Mouse (Mus musculus): ENCODE results near the gene Dclk2.

Dclk2 gene

DNA sequence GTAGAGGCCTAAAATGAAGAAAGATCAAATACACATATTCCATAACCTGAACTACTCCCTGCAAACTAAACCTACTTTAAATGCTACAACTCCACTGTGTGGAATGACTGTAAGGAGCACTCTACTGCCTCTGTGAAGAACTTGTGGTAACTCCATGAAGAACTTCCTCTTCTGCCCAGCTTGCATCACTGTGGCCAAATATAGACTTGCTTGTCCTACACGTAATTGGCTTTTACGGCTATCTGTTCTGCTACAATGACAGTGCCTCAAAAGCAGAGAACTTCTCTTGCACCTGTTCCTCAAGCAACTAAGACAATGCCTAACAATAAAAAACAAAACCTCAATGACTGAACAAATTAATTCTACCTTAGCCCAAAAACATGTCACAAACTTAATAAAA lies 26.2 kb downstream of the Dclk2 start:
- no peak for DNase-seq (ENCODE audit: low spot score)

- no peak for DNase-seq (ENCODE audit: low spot score)
These were observed 33.1 kb downstream of the Dclk2 start for GRCm38 (mm10) chr3:86887512-86887911.

DNA sequence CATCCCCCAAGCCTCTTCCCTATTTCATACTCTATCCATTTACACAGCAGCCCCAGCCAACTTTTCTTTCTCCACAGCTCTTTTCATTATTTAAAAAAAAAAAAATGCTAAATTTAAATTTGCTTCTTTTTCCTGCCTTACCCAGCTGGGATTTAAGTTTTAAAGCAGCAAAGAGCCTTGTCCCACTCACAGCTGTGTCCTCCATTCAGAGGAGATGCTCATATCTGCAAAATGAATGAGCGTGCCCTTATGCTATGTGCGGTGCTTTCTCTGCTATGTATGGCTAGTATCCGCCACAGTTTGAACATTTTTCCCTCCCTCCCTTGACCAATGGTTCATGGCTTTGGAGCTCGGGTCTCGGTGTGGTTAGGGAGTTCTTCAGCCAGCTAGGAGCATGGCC lies 35.5 kb downstream of the Dclk2 start:
- no peak for DNase-seq (ENCODE audit: low spot score)

DNA sequence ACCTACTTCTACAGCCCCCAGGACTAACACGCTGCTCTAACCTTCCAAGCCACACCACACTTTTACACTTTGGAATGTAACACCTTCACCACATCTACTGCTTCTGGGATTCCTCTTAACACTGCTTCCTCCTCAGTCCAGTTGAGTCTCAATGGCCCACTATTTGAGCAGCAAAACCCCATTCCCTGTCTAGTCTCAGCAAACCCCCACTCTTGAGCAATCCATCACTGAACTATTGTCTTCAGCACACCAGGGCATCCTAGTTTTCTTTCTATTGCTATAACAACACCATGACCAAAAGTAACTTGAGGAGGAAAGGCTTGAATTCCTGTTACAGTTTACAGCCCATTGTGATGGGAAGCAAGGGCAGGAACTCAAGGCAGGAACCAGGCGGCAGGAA lies 36.2 kb downstream of the Dclk2 start:
- DNase-seq (ENCODE audit: low spot score) = no peak

DNA sequence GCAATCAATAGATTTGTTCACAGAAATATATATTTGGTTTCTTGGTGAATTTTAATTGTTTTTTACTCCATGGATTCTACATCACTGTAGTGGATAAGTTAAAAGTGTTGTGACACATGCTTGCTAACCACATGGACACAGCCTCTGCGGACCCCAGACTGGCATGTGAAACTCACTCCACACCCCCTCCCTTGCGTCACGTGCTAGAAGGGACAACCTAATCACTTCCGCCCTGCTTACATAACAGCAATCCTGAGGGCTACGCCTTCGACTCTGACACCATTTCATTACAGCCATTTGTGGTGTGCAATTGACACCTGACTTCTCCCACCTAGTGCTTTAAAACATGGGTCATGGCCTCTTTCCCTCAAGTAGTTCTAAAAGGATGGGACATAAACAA lies 36.7 kb downstream of the Dclk2 start:
- no peak for DNase-seq (ENCODE audit: low spot score)

DNA sequence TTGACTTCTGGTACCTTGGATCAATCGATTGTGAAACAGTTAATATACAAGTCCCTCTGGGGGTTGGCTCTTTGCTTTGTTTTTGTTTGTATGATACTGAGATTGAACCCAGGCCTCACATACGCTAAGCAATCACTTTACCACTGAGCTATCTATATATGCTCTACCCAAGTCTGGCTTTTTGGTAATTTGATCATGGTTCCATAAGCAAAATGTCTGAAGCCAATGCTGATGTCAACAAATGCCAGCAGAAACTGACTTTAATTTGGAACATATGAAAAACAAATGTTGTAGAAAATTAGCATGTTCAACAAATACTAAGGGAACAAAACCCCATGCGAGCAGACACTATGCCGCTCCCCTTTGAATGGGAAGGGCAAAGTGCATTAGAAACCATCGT lies 44.7 kb downstream of the Dclk2 start:
- no peak for DNase-seq (ENCODE audit: low spot score)

DNA sequence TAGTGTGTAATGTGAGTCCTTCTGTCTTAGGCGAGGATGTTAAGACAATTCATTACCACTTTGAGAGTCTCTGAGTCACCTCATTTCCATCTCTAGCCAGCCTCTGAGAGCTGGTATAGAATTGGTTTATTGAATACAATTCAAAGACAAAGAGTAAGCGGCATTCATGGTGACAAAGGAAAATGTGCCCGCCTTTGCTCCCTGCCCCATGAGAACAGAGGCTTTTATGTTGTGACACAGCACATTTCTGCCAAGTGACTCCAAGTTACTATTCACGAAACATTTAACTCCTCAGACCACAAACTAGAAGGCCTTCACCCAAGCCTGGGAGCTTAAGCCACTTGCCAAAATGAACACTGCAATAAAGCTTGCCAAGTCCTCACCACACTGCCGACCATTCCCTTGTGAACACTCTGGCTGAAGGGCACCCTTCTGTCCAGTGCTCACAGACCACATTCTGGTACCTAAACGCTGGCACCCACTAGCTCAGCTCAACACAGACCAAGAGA lies 47.5 kb downstream of the Dclk2 start:
- DNase-seq (ENCODE audit: low spot score) = no peak

DNA sequence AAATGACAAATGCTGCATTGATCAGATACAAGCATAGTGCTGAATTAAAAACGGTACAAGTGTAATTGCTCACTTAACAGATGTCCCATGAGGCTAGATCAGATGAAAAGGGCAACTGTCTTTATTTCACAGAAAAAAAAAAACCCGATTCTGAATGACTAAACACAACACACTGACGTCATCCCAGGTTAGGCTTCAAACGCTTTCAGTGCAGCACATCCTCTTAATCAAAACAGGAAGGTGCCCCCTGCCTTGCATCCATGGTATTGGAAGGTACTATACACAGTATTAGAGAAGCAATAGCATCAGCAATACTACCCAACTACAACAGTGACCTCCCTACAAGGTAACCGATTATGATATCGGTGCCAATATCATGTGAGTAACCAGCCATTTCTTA lies 49.7 kb downstream of the Dclk2 start:
- DNase-seq (ENCODE audit: low spot score) = no peak

DNA sequence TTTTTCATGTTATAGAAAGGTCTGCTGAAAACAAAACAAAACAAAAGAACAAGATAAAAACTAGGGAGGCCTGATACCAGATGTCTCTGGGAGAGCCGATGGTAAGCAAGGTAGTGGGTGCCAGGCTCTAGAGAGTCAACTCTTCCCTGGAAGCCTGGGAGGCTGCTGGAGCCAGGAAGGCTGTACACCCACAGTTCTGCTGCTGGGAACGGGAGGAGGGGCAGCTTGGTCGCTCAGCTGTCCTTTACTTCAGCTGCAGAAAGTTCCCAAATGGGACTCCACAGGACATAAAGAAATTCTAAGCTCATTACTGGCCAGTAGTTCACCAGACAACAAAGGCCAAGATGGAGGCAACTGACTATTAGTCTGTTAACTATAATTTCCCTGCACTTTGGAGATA lies 50.2 kb downstream of the Dclk2 start:
- no peak for DNase-seq (ENCODE audit: low spot score)

DNA sequence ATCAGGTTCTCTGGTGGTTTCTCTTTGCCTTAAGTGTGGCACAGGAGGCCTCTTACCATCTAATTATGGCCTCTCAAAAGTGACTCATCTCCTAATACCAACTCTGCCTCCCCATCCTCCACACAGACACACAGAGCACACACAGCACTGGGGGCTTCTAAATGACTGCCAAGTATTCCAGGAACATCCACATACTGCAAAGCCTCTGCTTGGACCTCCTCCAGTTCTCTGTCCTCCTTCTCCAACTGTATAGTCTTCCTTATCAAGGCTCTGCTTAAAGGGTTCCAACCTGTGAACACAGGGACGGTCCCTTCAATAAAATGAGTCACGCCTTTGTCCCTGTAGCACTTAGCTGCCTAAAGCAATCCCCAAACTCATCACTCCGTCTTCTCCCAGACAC lies 51.9 kb downstream of the Dclk2 start:
- no peak for DNase-seq (ENCODE audit: low spot score)

DNA sequence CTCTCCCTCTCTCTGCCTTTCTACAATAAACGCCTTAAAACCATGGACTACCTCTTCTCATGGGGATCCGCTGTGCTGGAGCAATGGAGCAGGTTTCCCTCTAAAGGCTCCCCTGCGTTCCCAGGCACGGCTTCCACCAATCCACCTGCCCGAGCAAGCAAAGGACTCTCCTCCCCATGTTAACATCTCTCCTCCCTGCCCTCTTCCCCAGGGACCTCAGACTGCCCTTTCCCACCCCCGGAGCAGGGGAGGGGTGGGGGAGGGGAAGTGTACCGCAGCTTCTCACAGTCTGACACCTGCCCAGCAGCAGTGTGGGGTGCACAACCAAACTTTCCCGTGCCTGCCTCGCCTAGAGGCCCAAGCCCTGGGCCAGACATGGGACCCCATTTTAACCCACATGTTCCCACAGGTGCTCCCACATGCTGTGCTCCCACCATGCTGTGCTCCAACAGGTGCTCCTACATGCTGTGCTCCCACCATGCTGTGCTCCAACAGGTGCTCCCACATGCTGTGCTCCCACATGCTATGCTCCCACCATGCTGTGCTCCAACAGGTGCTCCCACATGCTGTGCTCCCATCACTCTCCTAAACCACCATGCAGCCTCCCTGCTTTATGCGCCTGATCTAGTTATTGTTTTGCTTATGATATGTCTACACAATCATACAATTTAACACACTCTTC lies 57.2 kb downstream of the Dclk2 start:
- DNase-seq (ENCODE audit: low spot score) = no peak

DNA sequence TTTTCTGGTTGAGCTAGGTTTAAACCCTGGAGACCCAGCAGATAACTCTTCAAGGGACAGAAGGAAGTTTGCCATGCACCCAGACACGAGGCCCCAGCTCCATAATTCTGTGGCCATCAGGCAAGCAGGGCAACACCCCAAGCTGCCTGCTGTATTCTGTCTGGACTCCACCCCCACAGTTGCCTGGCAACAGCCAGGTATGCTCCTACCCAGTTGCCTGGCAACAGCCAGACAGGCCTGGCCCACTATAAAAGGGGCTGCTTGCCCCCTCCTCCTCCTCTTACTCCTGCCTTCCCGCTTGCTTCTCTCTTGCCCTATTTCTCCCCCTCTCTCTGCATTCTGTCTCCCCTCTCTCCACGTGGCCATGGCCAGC lies 57.7 kb downstream of the Dclk2 start:
- DNase-seq (ENCODE audit: low spot score) = no peak

- DNase-seq (ENCODE audit: low spot score) = no peak
These were observed 58.3 kb downstream of the Dclk2 start for GRCm38 (mm10) chr3:86862245-86862938.

DNA sequence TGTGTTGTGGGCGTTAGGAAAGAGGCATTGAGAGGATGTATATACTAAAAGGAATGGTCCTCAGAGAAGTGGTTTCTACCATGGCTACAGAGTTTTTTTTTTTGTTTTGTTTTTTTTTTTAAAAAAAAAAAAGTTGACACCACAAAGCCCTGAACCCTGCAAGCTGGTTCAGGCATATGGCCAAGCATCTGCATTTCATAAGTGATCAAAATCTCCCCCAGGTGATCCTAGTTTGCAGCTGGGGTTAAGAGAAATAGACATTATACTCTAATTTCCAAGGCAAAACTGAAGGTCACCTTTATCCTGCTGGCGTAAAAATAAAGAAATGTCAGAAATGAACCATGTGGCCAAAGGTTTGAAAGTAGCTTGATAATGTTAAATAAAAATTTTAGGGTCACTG lies 60.9 kb downstream of the Dclk2 start:
- DNase-seq (ENCODE audit: low spot score) = no peak

GRCm38 (mm10) chr3:86858699-86859098 lies 62.0 kb downstream of the Dclk2 start:
- no peak for DNase-seq (ENCODE audit: low spot score)

DNA sequence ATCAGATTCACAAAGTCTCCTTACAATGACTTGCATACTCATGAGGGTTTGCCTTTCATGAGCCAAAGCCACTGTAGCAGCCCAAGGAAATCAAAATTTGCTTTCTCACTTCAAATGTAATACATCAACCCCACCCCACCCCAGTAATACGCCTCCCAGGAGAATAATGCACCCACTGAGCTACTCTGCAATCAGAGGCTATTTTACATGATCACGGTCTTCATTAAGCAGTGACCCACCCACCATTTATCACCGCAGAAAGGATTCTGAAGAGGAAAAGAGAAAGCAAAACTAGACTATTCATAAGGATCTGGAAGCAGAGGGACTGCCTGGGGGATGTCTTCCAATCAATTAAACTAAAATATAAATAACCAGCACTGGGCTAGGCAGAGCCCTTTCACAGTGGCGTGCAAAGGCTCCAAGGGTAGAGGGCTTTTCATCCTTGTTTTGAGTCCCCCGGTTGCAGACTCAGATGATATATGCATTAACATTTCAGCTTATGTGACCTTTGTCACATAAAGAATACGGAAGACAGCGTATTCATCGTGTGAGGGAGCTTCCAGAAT lies 62.7 kb downstream of the Dclk2 start:
- no peak for DNase-seq (ENCODE audit: low spot score)

- DNase-seq (ENCODE audit: low spot score) = no peak
These were observed 67.8 kb downstream of the Dclk2 start for GRCm38 (mm10) chr3:86852867-86853266.

DNA sequence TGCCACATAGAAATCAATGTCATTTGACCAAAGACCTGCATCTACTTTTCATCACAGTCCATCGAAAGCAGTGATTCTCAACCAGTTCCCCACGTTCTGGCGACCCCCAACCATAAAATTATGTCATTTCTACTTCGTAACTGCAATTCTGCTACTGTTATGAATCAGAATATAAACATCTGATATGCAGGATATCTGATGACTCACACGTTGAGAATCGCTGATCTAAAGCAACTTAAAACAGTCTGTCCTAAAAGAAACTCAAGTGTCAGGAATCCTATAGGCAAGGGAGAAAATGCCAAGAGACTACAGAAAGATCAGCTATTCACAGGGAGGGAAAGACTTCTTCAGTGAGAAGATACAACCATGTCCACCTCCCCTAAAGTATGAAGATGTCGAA lies 69.5 kb downstream of the Dclk2 start:
- no peak for DNase-seq (ENCODE audit: low spot score)

DNA sequence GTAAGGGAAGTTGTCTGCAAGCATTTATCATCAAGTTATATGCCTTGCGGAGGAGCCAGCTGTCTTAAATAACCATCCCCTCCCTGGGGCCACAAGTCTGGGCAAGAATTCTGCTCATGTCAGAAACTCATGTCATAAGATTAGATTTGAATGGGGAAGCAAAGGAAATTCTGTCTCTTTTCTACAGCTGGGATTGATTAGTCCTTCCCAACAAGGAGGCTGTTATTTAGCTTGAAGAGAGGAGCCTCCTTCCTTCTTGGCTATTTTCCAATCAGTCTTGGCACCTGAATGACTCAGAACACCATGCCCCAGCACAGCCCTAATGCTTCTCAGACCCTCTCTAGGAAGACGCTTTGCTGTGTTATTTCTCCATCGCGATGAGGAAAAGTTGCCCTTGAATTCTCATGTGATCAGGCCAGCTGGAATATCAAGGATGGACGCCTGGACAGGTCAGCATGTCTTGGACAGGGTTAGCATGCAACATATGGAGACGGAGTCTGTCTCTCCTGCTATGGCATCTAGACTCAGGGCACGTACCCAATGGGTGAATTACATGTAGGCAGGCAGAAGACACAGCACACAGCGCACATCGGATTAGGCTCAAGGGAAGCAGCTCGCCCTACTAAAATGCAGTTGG lies 70.1 kb downstream of the Dclk2 start:
- no peak for DNase-seq (ENCODE audit: low spot score)

- no peak for DNase-seq (ENCODE audit: low spot score)
These were observed 71.3 kb downstream of the Dclk2 start for GRCm38 (mm10) chr3:86849337-86849736.

DNA sequence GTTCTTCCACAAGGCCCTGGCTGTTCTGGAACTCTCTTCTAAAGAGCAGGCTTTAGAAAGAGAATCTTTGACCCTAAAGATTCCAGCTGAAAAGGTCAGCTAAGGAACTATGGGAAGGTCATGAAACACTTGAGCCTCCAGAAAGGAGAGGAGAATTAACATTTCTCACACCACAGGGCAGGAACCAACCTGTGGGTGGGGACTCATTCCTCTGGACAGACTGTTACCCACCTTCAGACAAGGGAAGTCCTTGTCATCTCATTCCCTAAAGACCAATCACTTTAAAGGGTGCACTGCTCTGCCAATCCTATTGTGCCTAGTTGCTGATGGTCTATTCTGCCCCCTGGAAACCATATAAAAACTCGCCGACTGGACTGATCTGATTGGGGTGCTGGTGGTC lies 73.1 kb downstream of the Dclk2 start:
- no peak for DNase-seq (ENCODE audit: low spot score)

- DNase-seq (ENCODE audit: low spot score) = no peak
These were observed 74.6 kb downstream of the Dclk2 start for GRCm38 (mm10) chr3:86846036-86846435.

DNA sequence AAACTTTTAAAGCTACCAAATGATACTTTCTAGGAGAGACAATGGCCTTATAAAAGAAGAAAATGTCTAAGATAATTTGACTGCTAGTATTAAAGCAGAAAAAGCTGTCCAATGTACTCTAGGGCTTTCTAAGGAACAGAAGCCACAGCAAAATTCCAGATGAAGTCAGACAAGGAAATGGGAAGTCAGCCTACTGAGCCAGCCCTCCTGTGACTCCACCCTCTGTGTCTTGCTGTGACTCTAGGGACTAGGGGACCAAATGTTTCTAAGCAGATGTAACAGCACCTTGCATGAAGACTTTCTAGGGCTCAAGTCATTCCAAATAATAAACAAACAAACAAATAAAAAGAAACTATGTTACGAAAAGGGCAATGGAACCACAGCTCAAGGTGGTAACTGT lies 75.1 kb downstream of the Dclk2 start:
- DNase-seq (ENCODE audit: low spot score) = no peak
